Mouse (Mus musculus) midbrain, postnatal 0 days (tissue): ENCODE data around the gene Ap1m2. TPM values are rescaled to one million over a fixed set of nuclear protein-coding genes. Genes with fewer than 3 reads are reported as not detected.
"Not testable (repeated sequence)": the region's sequence is repeated elsewhere in the genome, so short reads cannot be mapped to it uniquely, and the experiment has no call there.

Source experiments
- ATAC-seq: fragments of 200-750 bp; cut with Nextera tagmentation; 2 replicates; pipeline ENCODE4 v1.8.0; 2017; ENCODE audit warnings: moderate number of reproducible peaks, mild to moderate bottlenecking, moderate TSS enrichment, moderate library complexity; ENCODE audit not compliant: low FRiP score
- DNase-seq: peaks from one replicate; pipeline ENCODE4 v3.0.0-alpha.2; 2015; ENCODE audit warnings: low spot score
- H3K27ac ChIP-seq: fragments of 300-500 bp; sonication (generic); 2 replicates; pipeline ENCODE4 v1.5.1; 2014; ENCODE audit warnings: low read depth, mild to moderate bottlenecking, low read length, mixed read lengths
- H3K27me3 ChIP-seq: fragments of 300-500 bp; sonication (generic); 2 replicates; pipeline ENCODE4 v1.6.1; 2014; ENCODE audit warnings: low read length, control low read depth, mixed read lengths; ENCODE audit not compliant: insufficient read depth
- H3K36me3 ChIP-seq: fragments of 300-500 bp; sonication (generic); 2 replicates; pipeline ENCODE4 v1.6.1; 2014; ENCODE audit warnings: low read length, control low read depth, mixed read lengths; ENCODE audit not compliant: insufficient read depth
- H3K4me1 ChIP-seq: fragments of 300-500 bp; sonication (generic); 2 replicates; pipeline ENCODE4 v1.6.1; 2014; ENCODE audit warnings: mild to moderate bottlenecking, control low read depth, antibody characterized with exemption, low read length, mixed read lengths; ENCODE audit not compliant: insufficient read depth
- H3K4me2 ChIP-seq: fragments of 300-500 bp; sonication (generic); 2 replicates; pipeline ENCODE4 v1.6.1; 2014; ENCODE audit warnings: low read depth, mild to moderate bottlenecking, low read length, mixed read lengths; ENCODE audit not compliant: poor library complexity, severe bottlenecking
- H3K4me3 ChIP-seq: fragments of 300-500 bp; sonication (generic); 2 replicates; pipeline ENCODE4 v1.5.1; 2014; ENCODE audit warnings: low read depth, mild to moderate bottlenecking, low read length, moderate library complexity
- H3K9ac ChIP-seq: fragments of 300-500 bp; sonication (generic); replicated peaks from 2 replicates; pipeline ENCODE4 v1.6.1; 2014; ENCODE audit warnings: mild to moderate bottlenecking, low read length, moderate library complexity, mixed read lengths; ENCODE audit not compliant: poor library complexity, severe bottlenecking
- H3K9me3 ChIP-seq: fragments of 300-500 bp; sonication (generic); 2 replicates; pipeline ENCODE4 v1.6.1; 2016; ENCODE audit warnings: low read length, control low read depth
- CTCF ChIP-seq: IDR thresholded peaks from 2 replicates; pipeline ENCODE4 v1.5.1; 2016; ENCODE audit warnings: antibody characterized with exemption, mild to moderate bottlenecking
- WGBS: fragments of 180-500 bp; shearing (Covaris S2); extraction: QIAGEN DNeasy Blood & Tissue Kit; methylation state at CpG from one replicate; pipeline ENCODE4 v1.1.7; 2014; 5-methylcytosine and 5-hydroxymethylcytosine counted together
- polyA plus RNA-seq: library from polyadenylated mRNA; unstranded; fragments of >200 nt; fragmentation: Nextera tagmentation; extraction: Ambion mirVana; gene quantifications from 2 replicates; pipeline ENCODE4 v1.2.1, GENCODE M21; 2015
- total RNA-seq: library from RNA; depleted of rRNA; stranded (reverse); fragments of >200 nt; gene quantifications from 2 replicates; pipeline ENCODE4 v1.2.3, GENCODE M21; 2014

The Ap1m2 gene
- total and polyA plus RNA-seq, 2 experiments from 2014 or later = 3.1 to 3.9 TPM

- DNase-seq = no peak
- no peak for TF ChIP-seq CTCF
- 91% methylated on average over 3 of the region's 3 CpGs for WGBS
- no peaks in the 10 kb centered on the region for H3K27me3 ChIP-seq
- H3K9ac ChIP-seq = no peak overlapping the region
- no peak overlapping the region for H3K4me2 ChIP-seq
- H3K4me1 ChIP-seq = no peaks in the 10 kb centered on the region
- no peak overlapping the region for H3K27ac ChIP-seq
- H3K9me3 ChIP-seq = no peaks in the 10 kb centered on the region
- no peak for ATAC-seq
- peaks cover 85% of the 10 kb centered on the region for H3K36me3 ChIP-seq
- H3K4me3 ChIP-seq = no peak overlapping the region
These were observed 37.8 kb downstream of the Ap1m2 start for GRCm38 (mm10) chr9:21274336-21274735.

GRCm38 (mm10) chr9:21273520-21274228 lies 38.5 kb downstream of the Ap1m2 start:
- no peaks in the 10 kb centered on the region for H3K27me3 ChIP-seq
- H3K27ac ChIP-seq = no peak overlapping the region
- no peaks in the 10 kb centered on the region for H3K4me1 ChIP-seq
- TF ChIP-seq CTCF = no peak
- ATAC-seq = no peak
- H3K9ac ChIP-seq = no peak overlapping the region
- H3K4me3 ChIP-seq = no peak overlapping the region
- H3K9me3 ChIP-seq = no peaks in the 10 kb centered on the region
- WGBS = 84% methylated on average over 7 of the region's 7 CpGs
- no peak for DNase-seq
- H3K4me2 ChIP-seq = no peak overlapping the region
- peaks cover 85% of the 10 kb centered on the region for H3K36me3 ChIP-seq

GRCm38 (mm10) chr9:21273094-21273493 lies 39.0 kb downstream of the Ap1m2 start:
- Histone ChIP-seq H3K4me2 (no peak overlapping the region), H3K36me3 (peaks cover 88% of the 10 kb centered on the region), H3K9ac (no peak overlapping the region), H3K4me1 (no peaks in the 10 kb centered on the region), H3K9me3 (no peaks in the 10 kb centered on the region), H3K4me3 (no peak overlapping the region), H3K27me3 (no peaks in the 10 kb centered on the region), H3K27ac (no peak overlapping the region)
- no peak for TF ChIP-seq CTCF
- no peak for ATAC-seq
- DNase-seq = no peak
- whole genome bisulfite sequencing = 89% methylated on average over 8 of the region's 8 CpGs

GRCm38 (mm10) chr9:21272391-21272790 lies 39.7 kb downstream of the Ap1m2 start:
- 95% methylated on average over 9 of the region's 9 CpGs for WGBS

GRCm38 (mm10) chr9:21269590-21269989 lies 42.5 kb downstream of the Ap1m2 start:
- ATAC-seq, DNase-seq, H3K27me3 ChIP-seq, H3K4me2 ChIP-seq, H3K27ac ChIP-seq, H3K9me3 ChIP-seq, H3K4me3 ChIP-seq, H3K4me1 ChIP-seq, H3K9ac ChIP-seq: not testable (repeated sequence)
- 90% methylated on average over 5 of the region's 5 CpGs for WGBS
- peaks cover 60% of the 10 kb centered on the region for H3K36me3 ChIP-seq

More at GRCm38 (mm10) chr9:21272391-21272790, 39.7 kb downstream of the Ap1m2 start:
- Histone ChIP-seq H3K4me3 (no peak overlapping the region), H3K9ac (no peak overlapping the region), H3K27me3 (no peaks in the 10 kb centered on the region), H3K9me3 (no peaks in the 10 kb centered on the region), H3K36me3 (peaks cover 84% of the 10 kb centered on the region), H3K4me1 (no peaks in the 10 kb centered on the region), H3K27ac (no peak overlapping the region), H3K4me2 (no peak overlapping the region)
- no peak for TF ChIP-seq CTCF
- no peak for ATAC-seq
- no peak for DNase-seq

GRCm38 (mm10) chr9:21268305-21268704 lies 43.8 kb downstream of the Ap1m2 start:
- H3K9ac ChIP-seq = no peak overlapping the region
- H3K36me3 ChIP-seq = peaks cover 47% of the 10 kb centered on the region
- no peak for DNase-seq

More at GRCm38 (mm10) chr9:21268305-21268704, 43.8 kb downstream of the Ap1m2 start:
- no peak for ATAC-seq
- H3K27me3 ChIP-seq = no peaks in the 10 kb centered on the region
- no peak overlapping the region for H3K4me3 ChIP-seq
- WGBS = 95% methylated on average over 16 of the region's 16 CpGs
- H3K4me1 ChIP-seq = peaks cover 5% of the 10 kb centered on the region; the same call in 1 of the 2 replicates
- TF ChIP-seq CTCF = no peak
- no peaks in the 10 kb centered on the region for H3K9me3 ChIP-seq
- H3K27ac ChIP-seq = no peak overlapping the region
- no peak overlapping the region for H3K4me2 ChIP-seq
